Mouse (Mus musculus): ENCODE results near the gene Mat2a.

DNA sequence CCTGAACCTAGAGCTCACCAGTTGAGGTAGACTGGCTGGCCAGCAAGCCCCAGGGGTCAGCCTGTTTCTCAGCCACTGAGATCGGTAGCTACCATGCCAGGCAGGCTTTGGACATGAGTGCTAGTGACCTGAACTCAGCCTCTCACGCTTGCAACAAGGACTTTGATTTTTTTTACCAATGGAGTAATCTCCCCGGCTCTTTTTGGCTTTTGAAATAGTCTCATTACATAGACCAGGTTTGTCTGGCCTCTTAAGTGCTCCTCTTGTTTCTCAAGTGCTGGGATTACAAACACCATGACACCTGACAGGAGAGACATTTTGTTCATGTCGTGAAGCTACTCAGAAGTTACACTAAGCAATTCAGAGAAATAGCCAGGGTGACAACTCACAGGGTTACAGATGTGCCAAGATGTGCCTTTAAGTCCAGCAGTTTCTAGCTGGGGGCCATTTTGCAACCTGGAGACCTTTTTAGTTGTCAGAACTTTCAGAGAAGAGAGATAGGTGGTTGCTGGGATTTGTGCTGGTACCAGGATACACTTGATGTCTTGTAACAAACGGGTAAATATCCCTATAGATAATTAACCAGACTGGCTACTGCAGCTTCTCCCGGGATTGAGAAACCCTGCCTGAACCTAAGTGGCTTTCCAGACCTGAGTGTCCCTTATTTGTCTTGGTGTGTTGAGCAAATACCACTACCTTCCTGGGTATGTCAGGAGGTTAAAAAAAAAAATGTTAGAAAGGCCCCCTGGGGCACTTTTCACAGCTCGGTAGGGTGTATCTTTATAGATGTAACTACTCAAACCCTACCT lies 23.2 kb downstream of the Mat2a start:
- no peak for TF ChIP-seq CTCF (IDR thresholded peaks at IDR 0.05; ENCODE audit: borderline replicate concordance, insufficient read depth, low read depth, low read length)
- no peak for TF ChIP-seq POLR2A (IDR thresholded peaks at IDR 0.05; ENCODE audit: borderline replicate concordance, insufficient read depth, low read length)
